Mouse (Mus musculus) bone marrow macrophage, adult 2 months (primary cell): ENCODE data around the gene H2afz.

ENCODE experiments used
- CTCF ChIP-seq: IDR thresholded peaks from 2 replicates; pipeline ENCODE4 v1.5.1; 2012; ENCODE audit warnings: low read depth, mild to moderate bottlenecking, low read length, moderate library complexity
- POLR2A ChIP-seq: IDR thresholded peaks from 2 replicates; pipeline ENCODE4 v1.6.1; 2012; ENCODE audit warnings: mild to moderate bottlenecking, low read depth, low read length, borderline replicate concordance

DNA sequence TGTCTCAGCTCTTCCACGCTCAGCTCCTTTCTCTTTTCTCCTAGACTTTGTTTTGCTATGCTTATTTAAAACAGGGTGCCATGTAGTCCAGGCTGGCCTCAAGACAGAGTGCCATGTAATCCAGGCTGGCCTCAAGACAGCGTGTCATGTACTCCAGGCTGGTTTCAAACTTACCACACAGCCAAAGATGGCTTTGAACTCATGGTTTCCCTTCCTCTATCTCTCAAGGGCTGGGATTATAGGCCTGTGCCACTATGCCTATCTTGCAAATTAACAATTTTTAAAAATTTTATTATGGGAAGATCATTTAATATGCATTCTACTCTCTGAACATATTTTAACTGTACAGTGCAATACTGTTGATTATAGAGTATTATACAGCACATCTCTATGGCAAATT is 33.1 kb upstream of the H2afz start:
- TF ChIP-seq CTCF (no peak), POLR2A (no peak)
